Mouse (Mus musculus) cerebellum, adult 2 months (tissue): ENCODE results near the gene Pfkfb4. TPM values are rescaled to one million over a fixed set of nuclear protein-coding genes. Genes with fewer than 3 reads are reported as not detected.

Experiments
- DNase-seq, 2 experiments: peaks; one replicate each; pipeline ENCODE4 v3.0.0; 2021
- H3K27ac ChIP-seq: fragments of 200-500 bp; 2 replicates; pipeline ENCODE4 v1.5.1; 2012; ENCODE audit warnings: low read length, control low read depth, inconsistent platforms; ENCODE audit not compliant: insufficient read depth
- H3K27me3 ChIP-seq: fragments of 200-500 bp; 2 replicates; pipeline ENCODE4 v1.6.1; 2012; ENCODE audit warnings: inconsistent platforms, mild to moderate bottlenecking, low read length, moderate library complexity; ENCODE audit not compliant: control insufficient read depth, insufficient read depth
- H3K4me1 ChIP-seq: fragments of 200-500 bp; 2 replicates; pipeline ENCODE4 v1.6.1; 2011; ENCODE audit warnings: low read length; ENCODE audit not compliant: control insufficient read depth, insufficient read depth
- H3K4me3 ChIP-seq: fragments of 200-500 bp; replicated peaks from 2 replicates; pipeline ENCODE3; 2011; ENCODE audit warnings: mild to moderate bottlenecking, low read depth, low read length, control low read depth; ENCODE audit not compliant: insufficient read depth
- CTCF ChIP-seq: fragments of 200-500 bp; IDR thresholded peaks from 2 replicates; pipeline ENCODE4 v1.5.1; 2011; ENCODE audit warnings: low read depth, mild to moderate bottlenecking, control low read depth, low read length, moderate library complexity, borderline replicate concordance; ENCODE audit not compliant: insufficient read depth
- POLR2A ChIP-seq: fragments of 200-500 bp; IDR thresholded peaks from 2 replicates; pipeline ENCODE4 v1.6.1; 2011; ENCODE audit warnings: low read length, control low read depth, borderline replicate concordance; ENCODE audit not compliant: insufficient read depth
- WGBS: fragments of 180-500 bp; shearing (Covaris S2); methylation state at CpG from one replicate; pipeline ENCODE4 v1.1.7; 2018; 5-methylcytosine and 5-hydroxymethylcytosine counted together
- polyA plus RNA-seq: library from polyadenylated mRNA; depleted of rRNA; stranded (reverse); fragments of >200 nt; gene quantifications from 2 replicates; pipeline ENCODE4 v1.2.3, GENCODE M21; 2012

Gene Pfkfb4
- polyA plus RNA-seq, 1 experiment: 17.5 TPM

DNA sequence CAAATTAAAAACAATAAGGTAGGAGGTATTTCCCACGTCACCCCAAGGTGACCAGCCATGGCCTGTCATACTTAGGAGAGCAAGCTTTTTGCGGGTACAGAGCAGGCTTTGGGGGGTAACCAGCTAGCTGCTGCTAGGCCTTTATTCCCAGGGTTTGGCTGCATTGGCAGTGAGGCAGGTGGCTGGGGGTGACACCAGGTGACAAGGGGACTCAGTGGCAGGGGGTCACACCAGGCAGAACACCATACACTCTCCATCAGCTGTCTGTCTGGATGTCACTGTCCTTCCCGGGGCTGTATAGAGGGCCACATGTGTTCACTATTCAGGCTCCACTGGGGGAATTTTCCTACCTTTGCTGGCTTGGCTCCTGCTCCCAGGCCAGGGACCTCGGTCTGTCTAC is 65.3 kb downstream of the Pfkfb4 start:
- H3K27me3 ChIP-seq: no peaks in the 10 kb centered on the region
- no peak overlapping the region for H3K27ac ChIP-seq
- WGBS: 84% methylated on average over 4 of the region's 4 CpGs
- H3K4me1 ChIP-seq: peaks cover 20% of the 10 kb centered on the region
- DNase-seq: peak in 1 of 2 experiments; percentile 15
- no peak overlapping the region for H3K4me3 ChIP-seq
- TF ChIP-seq CTCF (no peak), POLR2A (no peak)

- peaks cover 20% of the 10 kb centered on the region for H3K4me1 ChIP-seq
- DNase-seq: peak in 1 of 2 experiments; percentile 11
- no peak for TF ChIP-seq POLR2A
- TF ChIP-seq CTCF: no peak
- no peak overlapping the region for H3K4me3 ChIP-seq
- no peak overlapping the region for H3K27ac ChIP-seq
- WGBS: 75% methylated on average over 5 of the region's 5 CpGs
- H3K27me3 ChIP-seq: no peaks in the 10 kb centered on the region
Observed at GRCm38 (mm10) chr9:109057543-109057942, 66.0 kb downstream of the Pfkfb4 start.

GRCm38 (mm10) chr9:109058006-109058765 is 66.6 kb downstream of the Pfkfb4 start:
- TF ChIP-seq CTCF (no peak), POLR2A (no peak)
- DNase-seq: peak in 1 of 2 experiments; percentile 23
- Histone ChIP-seq H3K4me3 (peak overlapping the region; percentile 60), H3K27ac (no peak overlapping the region), H3K27me3 (no peaks in the 10 kb centered on the region), H3K4me1 (peaks cover 20% of the 10 kb centered on the region)
- WGBS: 89% methylated on average over 19 of the region's 19 CpGs

DNA sequence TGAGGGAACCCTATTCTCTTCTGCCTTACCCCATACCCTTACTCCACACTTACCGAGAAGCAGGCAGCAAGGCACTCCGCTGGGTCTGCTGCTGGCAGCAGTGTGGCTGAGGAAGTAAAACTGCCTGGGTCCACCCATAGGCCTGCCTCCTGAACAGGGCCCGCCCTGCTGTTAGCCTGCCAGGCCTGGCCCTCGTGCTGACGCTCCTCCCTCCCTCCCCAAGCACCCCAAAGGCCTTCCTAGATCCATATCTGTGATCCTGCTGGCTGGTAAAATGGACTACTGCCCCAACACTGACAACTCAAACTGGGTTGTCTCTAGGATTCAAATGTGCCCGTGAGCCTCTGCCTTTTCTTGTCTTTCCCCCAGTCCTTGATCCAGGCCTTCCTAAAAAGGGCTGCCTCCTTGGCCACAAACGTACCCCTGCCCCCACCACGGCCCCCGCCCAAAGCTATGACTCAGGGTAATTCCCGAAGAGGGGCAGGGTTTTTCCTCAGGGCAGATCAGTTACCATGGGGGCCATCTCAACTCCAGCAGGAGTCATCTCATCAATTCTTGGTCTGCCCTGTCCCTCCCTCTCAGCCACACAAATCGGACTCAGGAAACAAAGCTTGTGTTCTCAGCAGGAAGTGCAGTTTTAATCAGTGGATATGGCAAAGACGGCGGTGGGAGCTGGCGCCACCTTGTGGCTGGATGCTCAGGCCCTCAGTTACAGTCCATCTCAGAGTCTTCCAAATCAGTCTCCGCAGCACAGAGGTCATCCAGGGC is 67.7 kb downstream of the Pfkfb4 start, which contains the start of gene Trex1:
Gene Trex1, minus strand, starts transcription at position 599 of the 768 bp plus-strand sequence.
- peaks cover 20% of the 10 kb centered on the region for H3K4me1 ChIP-seq
- no peaks in the 10 kb centered on the region for H3K27me3 ChIP-seq
- peak within 1 kb of the TSS; percentile 54 for H3K27ac ChIP-seq
- TF ChIP-seq CTCF (peak; percentile 95), POLR2A (peak; percentile 36; the same call in 1 of the 2 replicates)
- DNase-seq: peak; percentile 87 to 89
- whole genome bisulfite sequencing: 2% methylated on average over 15 of the region's 15 CpGs
- H3K4me3 ChIP-seq: peak within 1 kb of the TSS; percentile 60

DNA sequence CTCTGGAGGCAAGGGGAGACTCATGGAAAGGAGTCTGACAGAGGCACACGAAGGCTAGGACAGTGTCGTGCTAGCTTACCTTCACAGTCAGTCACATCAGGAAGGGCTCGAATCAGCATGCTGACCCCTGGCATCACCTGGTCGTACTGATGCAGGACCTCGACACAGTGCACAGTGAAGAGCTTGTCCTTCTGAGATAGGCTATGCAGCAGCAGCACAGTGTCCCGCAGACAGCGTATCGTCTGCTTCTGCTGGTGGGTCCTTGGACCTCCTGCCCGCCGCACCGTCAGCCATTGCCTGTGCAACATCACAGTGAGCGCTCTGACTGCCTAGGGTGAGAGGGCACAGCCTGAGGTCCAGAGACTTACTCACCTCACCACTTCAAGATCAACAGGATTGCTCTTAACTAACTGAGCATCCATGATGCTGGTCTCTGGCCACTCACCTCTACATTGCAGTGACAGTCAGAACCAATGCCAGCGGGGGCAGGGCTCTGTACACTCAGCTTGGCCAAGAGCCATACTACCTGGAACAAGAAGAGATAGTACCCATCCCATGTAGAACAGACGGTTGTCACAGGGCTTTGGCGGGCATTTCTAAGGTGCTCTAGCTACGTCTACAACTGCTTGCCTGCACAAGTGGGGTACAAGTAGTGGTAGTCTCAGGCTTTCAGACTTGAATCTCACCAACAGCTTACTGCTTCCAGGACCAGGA is 68.8 kb downstream of the Pfkfb4 start:
- 83% methylated on average over 16 of the region's 16 CpGs for WGBS
- Histone ChIP-seq H3K4me1 (peaks cover 19% of the 10 kb centered on the region), H3K27ac (no peak overlapping the region), H3K27me3 (no peaks in the 10 kb centered on the region), H3K4me3 (no peak overlapping the region)
- peak; percentile 34 to 36 for DNase-seq
- no peak for TF ChIP-seq POLR2A
- no peak for TF ChIP-seq CTCF

DNA sequence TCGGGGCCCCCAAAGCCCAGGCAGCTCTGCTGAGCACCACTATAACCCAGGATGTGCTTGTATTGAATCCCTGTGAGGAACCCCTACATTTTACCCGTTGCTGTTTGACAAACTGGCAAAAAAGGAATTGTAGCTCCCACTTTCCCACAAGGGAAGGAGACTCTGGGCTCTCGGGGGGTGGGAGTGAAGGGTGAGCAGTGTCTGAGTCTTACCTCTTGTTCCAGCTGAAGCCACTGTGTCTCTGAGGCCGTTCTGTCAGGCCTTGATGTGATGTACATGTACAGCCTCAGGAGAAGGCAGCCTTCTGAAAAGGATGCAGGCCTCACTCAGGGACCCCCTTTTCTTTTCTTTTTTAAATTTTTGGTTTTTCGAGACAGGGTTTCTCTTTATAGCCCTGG is 69.3 kb downstream of the Pfkfb4 start:
- no peaks in the 10 kb centered on the region for H3K27me3 ChIP-seq
- WGBS: 94% methylated on average over 5 of the region's 5 CpGs
- DNase-seq: no peak
- H3K4me3 ChIP-seq: no peak overlapping the region
- TF ChIP-seq CTCF (no peak), POLR2A (no peak)
- no peak overlapping the region for H3K27ac ChIP-seq
- H3K4me1 ChIP-seq: peaks cover 14% of the 10 kb centered on the region

- 96% methylated on average over 3 of the region's 3 CpGs for WGBS
- no peak for DNase-seq
- Histone ChIP-seq H3K27ac (no peak overlapping the region), H3K27me3 (no peaks in the 10 kb centered on the region), H3K4me1 (no peaks in the 10 kb centered on the region), H3K4me3 (no peak overlapping the region)
- no peak for TF ChIP-seq POLR2A
Observed at GRCm38 (mm10) chr9:109068095-109068735, 76.6 kb downstream of the Pfkfb4 start.
